Mouse (Mus musculus): ENCODE results near the gene Ifngr2. TPM values are rescaled to one million over a fixed set of nuclear protein-coding genes. Genes with fewer than 3 reads are reported as not detected.

The Ifngr2 gene
- polyA plus RNA-seq, 1 experiment: 18.7 TPM

DNA sequence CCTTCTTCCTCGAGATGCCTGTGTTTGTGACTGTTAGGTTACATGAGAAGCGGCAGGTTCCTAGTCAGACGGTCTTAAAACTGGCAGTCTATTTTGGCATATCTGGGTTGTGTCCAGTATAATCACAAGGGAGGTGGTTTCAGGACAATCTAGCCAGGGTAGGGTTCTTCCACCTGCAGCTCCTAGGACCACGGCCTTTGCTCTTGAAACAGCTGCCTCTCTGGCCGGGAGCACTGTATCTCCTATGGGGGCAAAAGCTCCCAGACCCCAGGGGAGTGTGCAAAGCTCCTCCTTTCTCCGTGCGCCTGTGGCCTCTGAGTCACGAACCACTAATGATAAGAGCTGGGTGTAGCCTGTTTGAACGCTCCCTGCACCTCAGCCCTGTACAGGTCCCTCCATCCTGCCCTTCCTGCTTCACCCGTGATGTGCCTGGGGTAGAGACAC lies 4.2 kb downstream of the Ifngr2 start:
- TF ChIP-seq MAX (IDR thresholded peaks at IDR 0.05; ENCODE audit: low read depth) (no peak), SRF (IDR thresholded peaks at IDR 0.05; ENCODE audit: control insufficient read depth, insufficient read length, low read depth) (no peak), MYOD1 (IDR thresholded peaks at IDR 0.05; ENCODE audit: control insufficient read depth in 1 of 3, insufficient read length in 2 of 3, low read depth in 2 of 3) (peak in 1 of 3 experiments; percentile 43), MYOG (IDR thresholded peaks at IDR 0.05; ENCODE audit: control insufficient read depth in 1 of 3, insufficient read depth in 1 of 3, insufficient read length in 2 of 3, low read depth in 2 of 3) (peak in 1 of 3 experiments; percentile 50), E2F4 (IDR thresholded peaks at IDR 0.05; ENCODE audit: insufficient read depth) (no peak)
- Histone ChIP-seq H3K27me3 (ENCODE audit: control insufficient read depth, insufficient read depth, insufficient read length) (no peaks in the 10 kb centered on the region), H3K36me3 (ENCODE audit: control insufficient read depth, insufficient read depth) (peaks cover 8% of the 10 kb centered on the region), H3ac (ENCODE audit: control insufficient read depth, insufficient read length) (no peak overlapping the region), H3K4me2 (ENCODE audit: low read depth) (peak overlapping the region; percentile 18), H3K4me3 (no peak overlapping the region), H3K79me2 (ENCODE audit: control insufficient read depth, insufficient read depth) (peaks cover 22% of the 10 kb centered on the region)

DNA sequence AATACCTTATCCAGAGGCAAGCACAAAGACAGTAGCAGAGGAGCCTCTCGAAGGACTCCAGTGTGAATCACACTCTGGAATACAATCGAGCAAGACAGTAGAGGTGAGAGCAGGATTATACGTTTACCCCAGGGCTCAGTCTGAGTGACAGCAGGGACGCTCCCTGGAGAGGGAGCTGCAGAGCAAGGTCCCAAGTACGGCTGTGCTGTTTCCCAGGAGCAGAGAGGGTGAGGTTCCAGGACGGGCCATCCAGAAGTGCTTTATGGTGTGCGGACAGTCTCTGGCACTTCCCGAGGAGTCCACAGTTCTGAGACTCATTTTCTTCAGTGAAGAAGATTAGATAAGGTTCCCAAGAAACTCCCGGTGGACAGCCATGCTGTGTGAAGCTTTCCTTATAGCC lies 5.2 kb downstream of the Ifngr2 start:
- H3K4me3 ChIP-seq: no peak overlapping the region
- peaks cover 8% of the 10 kb centered on the region for H3K36me3 ChIP-seq (ENCODE audit: control insufficient read depth, insufficient read depth)
- no peak overlapping the region for H3K4me2 ChIP-seq (ENCODE audit: low read depth)
- no peak overlapping the region for H3ac ChIP-seq (ENCODE audit: control insufficient read depth, insufficient read length)
- peaks cover 22% of the 10 kb centered on the region for H3K79me2 ChIP-seq (ENCODE audit: control insufficient read depth, insufficient read depth)
- no peaks in the 10 kb centered on the region for H3K27me3 ChIP-seq (ENCODE audit: control insufficient read depth, insufficient read depth, insufficient read length)
- no peak for TF ChIP-seq USF1 (IDR thresholded peaks at IDR 0.05; ENCODE audit: low read depth)
- no peak for TF ChIP-seq TCF3 (IDR thresholded peaks at IDR 0.05; ENCODE audit: insufficient read length, low read depth)
- TF ChIP-seq SRF (IDR thresholded peaks at IDR 0.05; ENCODE audit: control insufficient read depth, insufficient read length, low read depth): no peak
- no peak for TF ChIP-seq MAX (IDR thresholded peaks at IDR 0.05; ENCODE audit: low read depth)
- no peak for TF ChIP-seq CEBPB (IDR thresholded peaks at IDR 0.05; ENCODE audit: insufficient read depth, poor library complexity, severe bottlenecking)
- no peak for TF ChIP-seq E2F4 (IDR thresholded peaks at IDR 0.05; ENCODE audit: insufficient read depth)
- TF ChIP-seq TCF12 (IDR thresholded peaks at IDR 0.05; ENCODE audit: insufficient read depth, poor library complexity, severe bottlenecking): no peak
- TF ChIP-seq POLR2AphosphoS2 (IDR thresholded peaks at IDR 0.05; ENCODE audit: insufficient read length, low read depth): no peak
- TF ChIP-seq REST (IDR thresholded peaks at IDR 0.05; ENCODE audit: insufficient read depth, insufficient read length): no peak
- no peak for TF ChIP-seq MYOD1 (IDR thresholded peaks at IDR 0.05; ENCODE audit: control insufficient read depth in 1 of 3, insufficient read length in 2 of 3, low read depth in 2 of 3)
- TF ChIP-seq POLR2A (IDR thresholded peaks at IDR 0.05; ENCODE audit: insufficient read length, low read depth): no peak
- TF ChIP-seq MYOG (IDR thresholded peaks at IDR 0.05; ENCODE audit: control insufficient read depth in 1 of 3, insufficient read depth in 1 of 3, insufficient read length in 2 of 3, low read depth in 2 of 3): no peak

DNA sequence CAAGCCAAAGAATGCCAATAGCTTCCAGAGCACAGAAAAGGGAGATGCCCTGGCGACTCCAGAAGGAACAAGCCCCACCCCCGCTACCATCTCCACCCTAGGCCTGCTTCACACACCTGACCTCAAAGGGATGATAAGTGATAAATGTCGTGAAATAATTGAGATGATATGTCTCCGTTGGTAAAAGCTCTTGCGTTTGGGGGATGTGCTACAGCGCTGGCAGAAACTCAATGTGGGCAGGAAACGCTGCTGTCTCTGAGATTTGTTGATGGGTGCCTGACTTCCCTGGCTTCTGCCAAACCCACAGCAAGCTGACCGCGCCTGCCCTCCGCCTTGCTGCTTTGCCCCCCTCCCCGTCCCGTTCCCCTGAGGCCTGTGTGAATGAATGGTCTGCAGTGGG lies 6.8 kb downstream of the Ifngr2 start:
- TF ChIP-seq TCF12 (IDR thresholded peaks at IDR 0.05; ENCODE audit: insufficient read depth, poor library complexity, severe bottlenecking) (no peak), TCF3 (IDR thresholded peaks at IDR 0.05; ENCODE audit: insufficient read length, low read depth) (no peak), MYOG (IDR thresholded peaks at IDR 0.05; ENCODE audit: control insufficient read depth in 1 of 3, insufficient read depth in 1 of 3, insufficient read length in 2 of 3, low read depth in 2 of 3) (no peak), SRF (IDR thresholded peaks at IDR 0.05; ENCODE audit: control insufficient read depth, insufficient read length, low read depth) (no peak), MAX (IDR thresholded peaks at IDR 0.05; ENCODE audit: low read depth) (no peak), MYOD1 (IDR thresholded peaks at IDR 0.05; ENCODE audit: control insufficient read depth in 1 of 3, insufficient read length in 2 of 3, low read depth in 2 of 3) (no peak), POLR2A (IDR thresholded peaks at IDR 0.05; ENCODE audit: insufficient read length, low read depth) (no peak), REST (IDR thresholded peaks at IDR 0.05; ENCODE audit: insufficient read depth, insufficient read length) (no peak), CEBPB (IDR thresholded peaks at IDR 0.05; ENCODE audit: insufficient read depth, poor library complexity, severe bottlenecking) (no peak), USF1 (IDR thresholded peaks at IDR 0.05; ENCODE audit: low read depth) (no peak), E2F4 (IDR thresholded peaks at IDR 0.05; ENCODE audit: insufficient read depth) (no peak), POLR2AphosphoS2 (IDR thresholded peaks at IDR 0.05; ENCODE audit: insufficient read length, low read depth) (no peak)
- Histone ChIP-seq H3ac (ENCODE audit: control insufficient read depth, insufficient read length) (no peak overlapping the region), H3K27me3 (ENCODE audit: control insufficient read depth, insufficient read depth, insufficient read length) (no peaks in the 10 kb centered on the region), H3K4me2 (ENCODE audit: low read depth) (no peak overlapping the region), H3K4me3 (no peak overlapping the region), H3K36me3 (ENCODE audit: control insufficient read depth, insufficient read depth) (peaks cover 8% of the 10 kb centered on the region), H3K79me2 (ENCODE audit: control insufficient read depth, insufficient read depth) (peaks cover 9% of the 10 kb centered on the region)

DNA sequence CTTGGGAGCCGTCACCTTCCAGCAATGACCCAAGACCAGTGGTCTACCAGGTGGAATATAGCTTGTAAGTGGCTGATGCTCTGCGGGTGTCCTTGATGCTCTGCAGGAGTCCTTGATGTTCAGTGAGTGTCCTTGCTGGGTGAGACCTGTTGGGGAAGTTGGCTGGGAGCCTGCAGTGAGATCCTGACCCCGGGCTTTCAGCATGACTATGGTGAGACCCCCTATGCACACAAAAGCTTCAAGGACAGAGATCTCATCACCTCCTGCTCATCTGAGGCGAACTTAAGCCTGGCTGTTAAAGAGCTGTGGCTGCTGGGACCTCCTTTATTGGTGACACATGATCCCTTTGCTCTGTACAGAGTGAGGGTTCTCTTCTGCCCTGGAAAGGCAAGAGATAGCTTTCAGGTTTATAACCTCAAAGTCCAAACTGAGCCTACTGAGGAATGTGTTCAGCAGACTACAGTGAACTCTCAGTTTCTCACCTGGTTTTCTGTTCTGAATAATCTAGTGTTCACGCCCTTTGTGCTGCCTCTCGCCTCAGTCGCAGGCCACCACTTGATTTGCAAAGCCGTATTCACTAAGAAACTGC lies 8.2 kb downstream of the Ifngr2 start:
- TF ChIP-seq POLR2A (IDR thresholded peaks at IDR 0.05; ENCODE audit: insufficient read length, low read depth): no peak
- TF ChIP-seq REST (IDR thresholded peaks at IDR 0.05; ENCODE audit: insufficient read depth, insufficient read length): no peak
- TF ChIP-seq CEBPB (IDR thresholded peaks at IDR 0.05; ENCODE audit: insufficient read depth, poor library complexity, severe bottlenecking): no peak
- TF ChIP-seq POLR2AphosphoS2 (IDR thresholded peaks at IDR 0.05; ENCODE audit: insufficient read length, low read depth): no peak
- no peak for TF ChIP-seq USF1 (IDR thresholded peaks at IDR 0.05; ENCODE audit: low read depth)
- no peak for TF ChIP-seq TCF3 (IDR thresholded peaks at IDR 0.05; ENCODE audit: insufficient read length, low read depth)
- TF ChIP-seq MYOD1 (IDR thresholded peaks at IDR 0.05; ENCODE audit: control insufficient read depth in 1 of 3, insufficient read length in 2 of 3, low read depth in 2 of 3): no peak
- Histone ChIP-seq H3K4me2 (ENCODE audit: low read depth) (no peak overlapping the region), H3K79me2 (ENCODE audit: control insufficient read depth, insufficient read depth) (peaks cover 3% of the 10 kb centered on the region), H3ac (ENCODE audit: control insufficient read depth, insufficient read length) (no peak overlapping the region), H3K27me3 (ENCODE audit: control insufficient read depth, insufficient read depth, insufficient read length) (no peaks in the 10 kb centered on the region), H3K36me3 (ENCODE audit: control insufficient read depth, insufficient read depth) (peaks cover 8% of the 10 kb centered on the region), H3K4me3 (no peak overlapping the region)

DNA sequence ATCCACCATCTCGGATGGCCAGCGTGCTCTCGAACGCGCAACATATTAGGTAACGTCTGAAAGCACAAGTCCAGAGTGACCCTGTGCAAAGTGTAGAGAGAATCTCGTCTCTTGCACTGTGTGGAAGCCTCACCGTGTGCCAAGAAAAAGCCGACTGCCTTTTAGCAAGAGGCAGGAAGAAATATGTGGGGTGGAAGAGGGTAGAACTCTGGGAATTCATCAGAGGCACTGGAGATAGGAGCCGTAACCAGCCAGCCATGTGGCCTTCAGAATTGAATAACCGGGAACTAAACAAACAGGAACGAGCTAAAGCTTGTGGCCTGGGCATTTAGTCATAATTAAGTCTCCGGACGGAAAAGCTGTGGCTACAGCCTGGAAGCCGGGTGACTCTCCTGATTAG lies 9.8 kb downstream of the Ifngr2 start:
- TF ChIP-seq CEBPB (IDR thresholded peaks at IDR 0.05; ENCODE audit: insufficient read depth, poor library complexity, severe bottlenecking): no peak
- TF ChIP-seq REST (IDR thresholded peaks at IDR 0.05; ENCODE audit: insufficient read depth, insufficient read length): no peak
- no peak for TF ChIP-seq POLR2A (IDR thresholded peaks at IDR 0.05; ENCODE audit: insufficient read length, low read depth)
- TF ChIP-seq SRF (IDR thresholded peaks at IDR 0.05; ENCODE audit: control insufficient read depth, insufficient read length, low read depth): no peak
- no peak for TF ChIP-seq E2F4 (IDR thresholded peaks at IDR 0.05; ENCODE audit: insufficient read depth)
- no peak for TF ChIP-seq MAX (IDR thresholded peaks at IDR 0.05; ENCODE audit: low read depth)
- TF ChIP-seq TCF3 (IDR thresholded peaks at IDR 0.05; ENCODE audit: insufficient read length, low read depth): no peak
- no peak for TF ChIP-seq MYOG (IDR thresholded peaks at IDR 0.05; ENCODE audit: control insufficient read depth in 1 of 3, insufficient read depth in 1 of 3, insufficient read length in 2 of 3, low read depth in 2 of 3)
- TF ChIP-seq POLR2AphosphoS2 (IDR thresholded peaks at IDR 0.05; ENCODE audit: insufficient read length, low read depth): no peak
- TF ChIP-seq TCF12 (IDR thresholded peaks at IDR 0.05; ENCODE audit: insufficient read depth, poor library complexity, severe bottlenecking): no peak
- TF ChIP-seq USF1 (IDR thresholded peaks at IDR 0.05; ENCODE audit: low read depth): no peak
- no peak for TF ChIP-seq MYOD1 (IDR thresholded peaks at IDR 0.05; ENCODE audit: control insufficient read depth in 1 of 3, insufficient read length in 2 of 3, low read depth in 2 of 3)
- peaks cover 14% of the 10 kb centered on the region for H3K36me3 ChIP-seq (ENCODE audit: control insufficient read depth, insufficient read depth)
- no peaks in the 10 kb centered on the region for H3K27me3 ChIP-seq (ENCODE audit: control insufficient read depth, insufficient read depth, insufficient read length)

More for the DNA sequence above, 9.8 kb downstream of the Ifngr2 start:
- Histone ChIP-seq H3ac (ENCODE audit: control insufficient read depth, insufficient read length) (no peak overlapping the region), H3K4me2 (ENCODE audit: low read depth) (no peak overlapping the region), H3K4me3 (no peak overlapping the region), H3K79me2 (ENCODE audit: control insufficient read depth, insufficient read depth) (peaks cover 3% of the 10 kb centered on the region)

All from myocyte (in vitro differentiated cells).